Mouse (Mus musculus) kidney, postnatal 4 days (tissue): ENCODE data around the gene Tedc1.
"Not testable (repeated sequence)": the region's sequence is repeated elsewhere in the genome, so short reads cannot be mapped to it uniquely, and the experiment has no call there.

Experiments used
- DNase-seq, 2 experiments: peaks; one replicate each; pipeline ENCODE4 v3.0.0; 2021; ENCODE audit warnings: mixed read lengths in 2 of 2

The Tedc1 gene

DNA sequence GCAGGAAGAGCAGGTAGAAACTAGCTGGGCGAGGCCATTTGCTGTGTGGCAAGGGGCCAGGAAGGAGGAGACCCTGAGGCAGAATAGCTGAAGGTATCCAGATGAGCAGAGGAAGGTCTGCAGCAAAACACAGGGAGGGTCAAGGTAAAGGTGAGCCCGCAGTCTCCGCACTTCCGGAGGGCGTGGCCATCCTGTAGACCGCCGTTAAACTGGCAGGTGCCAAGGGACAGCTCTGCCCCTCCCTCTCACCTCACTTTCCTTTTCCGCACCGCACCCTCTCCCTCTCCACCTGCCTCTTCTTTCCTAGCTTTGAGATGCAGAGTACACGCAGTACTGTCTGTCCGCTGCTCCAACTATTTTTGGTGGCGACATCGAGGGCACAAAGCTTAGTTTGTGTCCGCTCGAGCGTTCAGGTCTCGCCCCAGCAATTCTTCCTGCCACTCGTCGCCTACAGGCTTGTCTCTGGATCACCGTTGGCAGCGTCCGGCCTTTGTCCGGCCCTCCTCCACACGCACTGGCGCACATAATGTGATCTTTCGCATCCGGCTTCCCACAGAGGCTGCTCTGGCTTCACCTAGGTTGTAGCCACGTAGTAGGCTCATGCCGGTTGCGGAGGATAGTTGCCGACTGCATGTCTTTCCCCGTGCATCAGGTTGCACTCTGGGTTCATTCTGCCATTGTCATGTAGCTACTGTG lies 997 bp upstream of the Tedc1 start:
- DNase-seq: peak; percentile 72 to 82

- DNase-seq: no peak
Observed at GRCm38 (mm10) chr12:113156540-113156929, 314 bp downstream of the Tedc1 start.

- DNase-seq: peak in 1 of 2 experiments; percentile 40
Observed at GRCm38 (mm10) chr12:113157002-113157401, 781 bp downstream of the Tedc1 start.

DNA sequence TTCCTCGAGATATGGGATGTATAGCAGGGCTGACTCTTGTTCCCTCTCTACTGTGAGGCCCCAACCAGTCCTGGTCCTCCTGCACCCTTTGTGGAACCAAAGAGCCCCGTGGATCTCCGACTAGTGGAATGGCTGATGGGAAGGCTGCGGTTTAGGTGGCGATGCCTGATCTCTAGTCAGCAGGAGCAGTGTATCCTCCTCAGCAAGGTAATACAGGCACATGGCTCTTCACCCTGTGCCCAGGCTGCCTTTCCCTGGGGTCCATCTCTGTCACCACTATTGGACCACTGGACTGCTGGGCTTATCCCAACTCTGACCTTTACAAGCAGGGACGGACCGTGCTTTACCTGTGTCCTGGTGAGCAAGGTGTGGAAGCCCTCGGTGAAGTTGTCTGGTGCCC lies 1.3 kb downstream of the Tedc1 start:
- DNase-seq: no peak

- no peak for DNase-seq
Observed at GRCm38 (mm10) chr12:113157971-113158370, 1.8 kb downstream of the Tedc1 start.

- DNase-seq: no peak
Observed at GRCm38 (mm10) chr12:113163561-113164006, 7.4 kb downstream of the Tedc1 start.

DNA sequence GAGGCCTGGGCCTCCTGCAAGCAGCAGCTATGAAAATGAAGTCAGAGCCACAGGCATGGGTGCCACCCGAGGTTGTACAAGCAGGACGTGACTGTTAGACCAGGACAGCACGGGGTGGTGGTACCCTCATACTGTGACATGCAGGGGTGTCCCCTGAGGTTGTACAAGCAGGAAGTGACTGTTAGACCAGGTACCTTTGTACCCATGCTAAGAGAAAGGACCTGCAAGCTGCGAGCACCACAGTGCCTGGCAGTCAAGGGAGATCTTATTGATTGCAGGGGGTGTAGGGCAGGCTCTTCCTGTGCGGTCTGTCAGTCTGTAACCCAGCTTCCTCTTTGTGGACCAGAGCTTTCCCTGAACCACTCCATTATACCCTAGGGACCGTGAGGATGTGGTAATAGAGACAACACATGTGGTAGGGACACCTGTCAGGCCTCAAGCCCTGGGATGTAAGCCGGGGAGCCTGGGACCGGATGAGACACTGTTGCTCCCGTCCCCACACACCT lies 11.9 kb downstream of the Tedc1 start:
- DNase-seq: no peak

DNA sequence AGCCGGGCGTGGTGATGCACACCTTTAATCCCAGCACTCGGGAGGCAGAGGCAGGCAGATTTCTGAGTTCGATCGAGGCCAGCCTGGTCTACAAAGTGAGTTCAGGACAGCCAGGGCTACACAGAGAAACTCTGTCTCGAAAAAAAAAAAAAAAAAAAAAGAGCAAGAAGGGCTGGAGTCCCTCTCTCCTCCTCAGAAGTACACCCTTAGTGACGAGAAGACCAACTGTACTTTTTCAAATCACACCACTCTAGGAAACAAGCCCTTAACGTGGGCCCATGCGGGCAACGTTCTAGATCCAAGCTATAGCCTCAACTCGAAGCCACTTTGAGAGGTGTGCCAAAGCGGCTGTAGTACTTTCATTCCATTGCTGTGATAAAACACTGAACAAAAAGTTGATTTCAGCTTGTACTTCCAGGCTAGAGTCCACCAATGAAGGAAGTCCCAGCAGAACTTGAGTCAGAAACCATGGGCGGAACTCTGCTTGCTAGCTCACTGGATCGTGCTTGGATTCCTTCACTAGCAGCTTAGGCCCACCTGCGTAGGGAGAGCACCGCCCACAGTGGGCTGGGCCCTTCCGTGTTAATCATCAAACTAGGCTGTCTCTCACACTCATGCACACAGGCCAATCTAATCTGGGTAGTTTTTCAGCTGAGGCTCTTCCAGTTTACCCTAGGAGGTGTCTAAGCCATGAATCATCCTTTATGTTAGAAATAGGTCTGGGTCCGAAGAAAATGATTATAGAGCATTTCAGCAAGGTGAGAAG lies 20.9 kb downstream of the Tedc1 start:
- no peak for DNase-seq

DNA sequence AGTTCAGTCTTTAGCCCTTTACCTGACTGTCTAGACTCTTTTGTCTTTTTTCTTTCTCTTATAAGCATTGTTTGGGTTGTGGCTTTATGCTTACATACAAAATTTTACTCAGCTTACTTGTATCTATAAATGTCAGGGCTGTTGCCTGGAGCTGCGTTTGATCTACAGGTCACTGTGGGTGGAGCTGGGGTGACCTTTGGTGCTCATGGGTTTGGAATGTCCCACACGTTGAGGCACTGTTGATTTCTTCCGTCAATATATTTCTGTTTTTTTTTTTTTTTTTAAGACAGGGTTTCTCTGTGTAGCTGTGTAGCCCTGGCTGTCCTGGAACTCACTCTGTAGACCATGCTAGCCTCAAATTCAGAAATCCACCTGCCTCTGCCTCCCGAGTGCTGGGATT lies 24.8 kb downstream of the Tedc1 start:
- no peak for DNase-seq

DNA sequence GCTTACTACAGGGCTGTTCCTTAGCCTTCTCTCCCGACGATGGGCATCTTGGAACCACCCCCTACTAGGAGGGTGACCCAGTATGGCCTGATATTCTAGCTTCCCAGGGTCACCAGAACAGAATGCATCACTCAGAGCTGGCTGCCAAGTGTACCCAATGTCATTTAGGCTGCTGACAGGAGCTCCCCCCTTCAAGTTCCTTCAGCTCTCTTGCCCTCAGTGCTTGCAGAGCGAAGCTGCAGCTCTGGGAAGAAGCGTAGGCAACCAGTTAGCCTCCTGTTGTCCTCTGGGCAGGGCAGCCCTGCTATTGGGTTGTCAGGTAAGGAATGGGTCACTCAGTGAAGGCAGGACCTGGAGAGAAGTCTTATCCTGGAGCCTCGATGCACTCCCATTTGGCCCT lies 28.7 kb downstream of the Tedc1 start:
- DNase-seq: no peak

DNA sequence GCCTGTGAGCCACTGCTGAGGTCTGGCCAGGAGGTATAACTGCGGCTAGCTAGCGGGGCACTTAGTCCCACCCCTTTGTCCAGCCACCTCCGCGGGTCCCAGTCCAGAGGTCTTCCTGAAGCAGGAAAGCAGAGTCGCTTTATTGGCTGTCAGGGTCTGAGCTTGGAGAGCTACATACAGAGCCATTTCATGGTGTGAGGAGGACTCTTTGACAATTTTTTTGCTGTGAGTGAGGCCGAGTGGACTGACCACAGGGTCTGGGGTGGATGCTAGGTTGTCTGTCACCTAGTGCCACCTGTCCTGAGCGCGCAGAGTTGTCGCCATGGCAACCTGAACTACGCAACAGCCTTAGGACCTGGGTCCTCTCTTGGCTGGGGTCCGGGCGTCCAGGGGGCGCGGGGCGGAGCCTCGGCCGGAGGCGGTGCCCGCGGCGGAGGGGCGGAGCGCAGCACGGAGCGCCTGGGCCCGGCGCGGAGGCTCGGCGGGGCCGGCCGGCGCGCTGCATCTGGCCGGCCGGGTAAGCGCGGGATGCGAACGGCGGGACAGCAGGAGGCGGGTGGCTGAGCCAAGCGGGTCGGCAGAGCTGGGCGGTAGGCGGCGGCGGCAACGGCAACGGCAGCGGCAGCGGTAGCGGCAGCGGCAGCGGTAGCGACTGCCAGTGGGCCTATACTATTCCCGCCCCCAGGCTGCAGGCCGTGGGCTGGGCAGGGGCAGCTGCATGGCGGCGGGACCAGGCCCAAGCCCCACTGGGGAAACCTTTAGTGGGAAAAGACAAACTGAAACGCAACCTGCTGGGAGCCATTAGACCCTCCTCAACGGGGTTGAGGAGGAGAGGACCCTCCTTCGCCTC lies 29.4 kb downstream of the Tedc1 start, which contains the start of gene Tmem121:
TSS of gene Tmem121 (plus strand) at position 489 of the 850 bp plus-strand sequence.
- peak; percentile 52 to 63 for DNase-seq

GRCm38 (mm10) chr12:113186326-113187010 lies 30.2 kb downstream of the Tedc1 start:
- DNase-seq: no peak

DNA sequence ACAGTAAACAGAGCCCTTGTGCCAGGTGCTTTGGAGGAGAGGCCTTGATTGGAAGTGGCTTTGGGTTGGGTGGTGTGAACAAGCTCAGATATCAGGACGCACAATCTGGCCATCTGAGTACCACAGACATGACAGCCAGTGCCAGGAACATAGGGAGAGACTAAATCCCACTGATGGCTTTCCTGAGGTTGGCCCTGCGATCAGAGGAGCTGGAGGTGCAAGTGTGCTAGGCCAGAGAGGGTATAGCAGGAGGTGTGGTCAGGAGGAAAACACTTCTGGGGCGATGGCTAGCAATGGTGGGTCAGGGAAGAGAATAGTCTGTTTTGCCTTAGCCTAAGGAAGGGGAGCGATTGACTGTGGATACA lies 30.8 kb downstream of the Tedc1 start:
- DNase-seq: no peak

DNA sequence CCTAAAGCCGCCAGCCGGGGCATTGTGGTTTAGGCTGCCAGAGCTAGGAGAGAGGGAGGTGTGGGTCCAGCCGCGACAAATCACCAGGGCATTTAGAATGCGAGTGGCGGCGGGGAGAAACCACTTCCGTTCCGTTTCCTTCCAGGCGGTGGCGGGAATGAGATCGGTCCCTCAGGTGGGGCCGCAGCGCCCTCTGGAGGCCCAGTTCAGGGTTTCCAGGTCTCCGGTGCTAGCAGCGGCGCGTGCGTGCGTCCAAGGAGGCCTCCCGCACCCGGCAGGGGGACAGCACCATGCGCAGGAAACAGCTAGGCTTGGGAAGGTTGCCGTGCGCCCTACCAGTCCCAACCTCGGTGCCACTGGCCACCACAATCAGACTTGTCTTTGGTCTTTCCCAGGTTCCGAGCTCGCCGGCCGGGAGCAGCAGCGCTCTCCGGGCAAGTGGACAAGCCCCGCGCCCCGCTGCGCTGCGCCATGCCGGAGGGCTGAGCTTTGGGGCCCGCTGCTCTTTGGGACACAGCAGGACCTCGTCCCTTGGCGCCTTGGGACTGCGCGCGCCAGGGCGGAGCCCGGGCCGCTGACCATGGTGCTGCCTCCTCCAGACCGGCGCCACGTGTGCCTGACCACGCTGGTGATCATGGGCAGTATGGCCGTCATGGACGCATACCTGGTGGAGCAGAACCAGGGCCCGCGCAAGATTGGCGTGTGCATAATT lies 31.5 kb downstream of the Tedc1 start:
- peak; percentile 90 to 92 for DNase-seq

DNA sequence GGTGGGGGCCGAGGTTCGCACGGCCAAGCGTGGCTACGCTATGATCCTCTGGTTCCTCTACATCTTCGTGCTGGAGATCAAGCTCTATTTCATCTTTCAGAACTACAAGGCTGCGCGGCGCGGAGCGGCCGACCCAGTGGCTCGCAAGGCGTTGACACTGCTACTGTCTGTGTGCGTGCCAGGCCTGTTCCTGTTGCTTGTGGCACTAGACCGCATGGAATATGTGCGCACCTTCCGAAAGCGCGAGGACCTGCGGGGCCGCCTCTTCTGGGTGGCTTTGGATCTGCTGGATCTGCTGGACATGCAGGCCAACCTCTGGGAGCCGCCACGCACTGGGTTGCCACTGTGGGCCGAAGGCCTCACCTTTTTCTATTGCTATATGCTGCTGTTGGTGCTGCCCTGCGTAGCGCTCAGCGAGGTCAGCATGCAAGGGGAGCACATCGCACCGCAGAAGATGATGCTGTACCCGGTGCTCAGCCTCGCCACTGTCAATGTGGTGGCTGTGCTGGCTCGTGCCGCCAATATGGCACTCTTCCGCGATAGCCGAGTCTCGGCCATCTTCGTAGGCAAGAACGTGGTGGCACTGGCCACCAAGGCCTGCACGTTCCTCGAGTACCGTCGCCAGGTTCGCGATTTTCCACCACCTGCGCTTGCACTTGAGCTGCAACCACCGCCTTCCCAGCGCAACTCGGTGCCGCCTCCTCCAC lies 32.3 kb downstream of the Tedc1 start:
- DNase-seq: no peak

- DNase-seq: no peak
Observed at GRCm38 (mm10) chr12:113193423-113193822, 37.2 kb downstream of the Tedc1 start.

- DNase-seq: not testable (repeated sequence)
Observed at GRCm38 (mm10) chr12:113199132-113199531, 42.9 kb downstream of the Tedc1 start.

GRCm38 (mm10) chr12:113201301-113201700 lies 45.1 kb downstream of the Tedc1 start:
- DNase-seq: no peak

- DNase-seq: no peak
Observed at GRCm38 (mm10) chr12:113202008-113202407, 45.8 kb downstream of the Tedc1 start.

GRCm38 (mm10) chr12:113203522-113203921 lies 47.3 kb downstream of the Tedc1 start:
- no peak for DNase-seq
